Mouse (Mus musculus): ENCODE data around the gene Rps29.

GRCm38 (mm10) chr12:69158366-69158764, 621 bp downstream of the Rps29 start:
- TF ChIP-seq CTCF (IDR thresholded peaks at IDR 0.05; ENCODE audit: low read depth) (no peak), EP300 (IDR thresholded peaks at IDR 0.05; ENCODE audit: low read depth) (no peak)
